Mouse (Mus musculus) hindbrain, embryonic 12.5 days (tissue): ENCODE measurements at regions not wholly inside any gene's neighbourhood (a gene's known extent, or its start where the extent isn't known, plus 50 kb on each side); places are given as distances from the start of the nearest gene placed in this dataset.

Source experiments
- ATAC-seq: fragments of 200-750 bp; cut with Nextera tagmentation; 2 replicates; pipeline ENCODE4 v1.8.0; 2017; ENCODE audit warnings: moderate TSS enrichment; ENCODE audit not compliant: low FRiP score
- H3K27ac ChIP-seq: fragments of 300-500 bp; sonication (generic); 2 replicates; pipeline ENCODE4 v1.5.1; 2016; ENCODE audit warnings: mild to moderate bottlenecking
- H3K27me3 ChIP-seq: fragments of 300-500 bp; sonication (generic); 2 replicates; pipeline ENCODE4 v1.6.1; 2016; ENCODE audit warnings: mild to moderate bottlenecking
- H3K36me3 ChIP-seq: fragments of 300-500 bp; sonication (generic); 2 replicates; pipeline ENCODE4 v1.6.1; 2016; ENCODE audit warnings: mild to moderate bottlenecking
- H3K4me1 ChIP-seq: fragments of 300-500 bp; sonication (generic); 2 replicates; pipeline ENCODE4 v1.6.1; 2016
- H3K4me2 ChIP-seq: fragments of 300-500 bp; sonication (generic); replicated peaks from 2 replicates; pipeline ENCODE4 v1.6.1; 2016; ENCODE audit warnings: mild to moderate bottlenecking
- H3K4me3 ChIP-seq: fragments of 300-500 bp; sonication (generic); 2 replicates; pipeline ENCODE4 v1.5.1; 2016; ENCODE audit warnings: mild to moderate bottlenecking
- H3K9ac ChIP-seq: fragments of 300-500 bp; sonication (generic); 2 replicates; pipeline ENCODE4 v1.6.1; 2016; ENCODE audit warnings: mild to moderate bottlenecking, moderate library complexity
- H3K9me3 ChIP-seq: fragments of 300-500 bp; sonication (generic); replicated peaks from 2 replicates; pipeline ENCODE4 v1.6.1; 2016; ENCODE audit warnings: mild to moderate bottlenecking
- WGBS: fragments of 180-500 bp; shearing (Covaris S2); methylation state at CpG from one replicate; pipeline ENCODE4 v1.1.7; 2016; 5-methylcytosine and 5-hydroxymethylcytosine counted together

DNA sequence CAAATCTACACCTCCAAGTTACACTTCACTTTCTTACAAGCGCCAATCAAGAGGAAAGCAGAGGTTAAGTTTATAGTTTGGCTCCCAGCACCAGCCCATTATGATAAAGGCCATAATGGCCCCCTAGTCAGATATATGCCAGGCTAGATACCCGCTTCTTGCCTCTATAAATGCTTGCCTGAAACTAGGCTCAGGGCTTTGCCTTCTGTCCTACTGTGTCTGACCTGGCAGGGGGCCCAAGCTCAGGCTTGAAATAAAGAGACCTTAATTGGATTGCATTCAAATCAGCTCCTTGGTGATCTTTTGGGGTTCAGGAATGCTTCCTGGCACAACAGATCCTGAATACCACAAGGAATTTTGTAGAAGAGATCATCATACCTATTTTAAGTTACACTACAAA, 66.8 kb upstream of the Tspan8 start:
- no peaks in the 10 kb centered on the region for H3K36me3 ChIP-seq
- WGBS, result 63% methylated on average over 2 of the region's 2 CpGs
- no peak overlapping the region for H3K4me2 ChIP-seq
- H3K9ac ChIP-seq, result no peak overlapping the region
- no peaks in the 10 kb centered on the region for H3K27me3 ChIP-seq
- no peaks in the 10 kb centered on the region for H3K9me3 ChIP-seq
- no peak overlapping the region for H3K4me3 ChIP-seq
- H3K27ac ChIP-seq, result no peak overlapping the region
- ATAC-seq, result no peak
- no peaks in the 10 kb centered on the region for H3K4me1 ChIP-seq

DNA sequence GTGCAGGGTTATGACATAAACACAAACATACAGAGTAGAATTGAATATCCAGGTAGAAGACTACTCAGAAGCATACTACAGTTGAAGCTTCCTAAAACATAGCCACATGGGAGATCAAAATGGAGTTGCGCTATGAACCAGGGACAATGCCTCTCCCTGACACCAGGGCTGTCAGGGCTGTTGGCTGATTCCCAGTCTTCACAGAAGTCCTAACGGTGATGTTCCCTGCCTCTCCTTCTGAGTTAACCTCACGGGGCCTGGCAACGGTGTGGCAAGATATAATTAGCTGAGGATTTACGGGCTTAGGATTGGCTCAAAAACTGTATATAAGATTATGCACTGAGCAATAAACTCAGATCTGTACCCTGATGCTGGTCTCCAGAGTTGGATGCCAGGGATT, 66.4 kb upstream of the Tspan8 start:
- H3K36me3 ChIP-seq, result no peaks in the 10 kb centered on the region
- WGBS, result 86% methylated on average over 5 of the region's 5 CpGs
- no peaks in the 10 kb centered on the region for H3K27me3 ChIP-seq
- H3K4me3 ChIP-seq, result no peak overlapping the region
- no peak for ATAC-seq
- H3K4me1 ChIP-seq, result no peaks in the 10 kb centered on the region
- no peak overlapping the region for H3K4me2 ChIP-seq
- H3K27ac ChIP-seq, result no peak overlapping the region
- H3K9ac ChIP-seq, result no peak overlapping the region
- no peaks in the 10 kb centered on the region for H3K9me3 ChIP-seq

DNA sequence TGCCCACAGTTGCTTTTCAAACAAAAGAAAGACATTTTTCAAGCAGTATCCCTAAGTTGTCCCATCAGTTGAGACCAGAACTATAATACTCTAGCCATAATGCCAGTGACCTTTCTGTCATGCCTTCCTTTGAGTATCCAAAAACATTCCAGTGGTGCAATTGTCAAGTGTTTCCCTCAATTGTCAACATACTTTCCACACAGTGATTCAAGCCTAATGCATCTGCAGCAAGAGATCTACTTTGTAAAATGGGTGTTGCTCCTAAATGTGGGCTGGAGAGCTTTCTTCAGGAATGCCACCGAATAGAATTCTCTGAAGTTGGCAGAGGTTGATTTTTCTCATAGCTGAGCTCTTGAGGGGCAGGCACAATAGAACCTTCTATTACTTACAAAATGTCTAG, 58.0 kb upstream of the Tspan8 start:
- Histone ChIP-seq H3K4me1 (no peaks in the 10 kb centered on the region), H3K9me3 (no peaks in the 10 kb centered on the region), H3K27me3 (no peaks in the 10 kb centered on the region), H3K4me2 (no peak overlapping the region), H3K9ac (no peak overlapping the region), H3K36me3 (no peaks in the 10 kb centered on the region), H3K4me3 (no peak overlapping the region), H3K27ac (no peak overlapping the region)
- 80% methylated on average over 1 of the region's 1 CpGs for WGBS
- ATAC-seq, result no peak
